Mouse (Mus musculus): ENCODE measurements around the gene Plekhm3. TPM values are rescaled to one million over a fixed set of nuclear protein-coding genes. Genes with fewer than 3 reads are reported as not detected.

Plekhm3 gene
- polyA plus RNA-seq, 1 experiment: 10.5 TPM

- DNase-seq: no peak
- H3K4me3 ChIP-seq (replicated peaks; ENCODE audit: extremely low read depth, low read depth, low read length): no peak overlapping the region
- 78% methylated on average over 6 of the region's 6 CpGs for WGBS
- TF ChIP-seq CTCF (IDR thresholded peaks at IDR 0.05; ENCODE audit: insufficient read depth, low read length): no peak
- TF ChIP-seq POLR2A (IDR thresholded peaks at IDR 0.05; ENCODE audit: borderline replicate concordance, extremely low read depth, low read depth, low read length): no peak
- H3K4me1 ChIP-seq (ENCODE audit: control insufficient read depth, insufficient read depth, low read length): peaks cover 12% of the 10 kb centered on the region
These were observed 159.6 kb downstream of the Plekhm3 start for GRCm38 (mm10) chr1:64796867-64797582.

- Histone ChIP-seq H3K4me3 (replicated peaks; ENCODE audit: extremely low read depth, low read depth, low read length) (no peak overlapping the region), H3K4me1 (ENCODE audit: control insufficient read depth, insufficient read depth, low read length) (peaks cover 15% of the 10 kb centered on the region)
- WGBS: 74% methylated on average over 8 of the region's 8 CpGs
- DNase-seq: no peak
- TF ChIP-seq POLR2A (IDR thresholded peaks at IDR 0.05; ENCODE audit: borderline replicate concordance, extremely low read depth, low read depth, low read length): no peak
- no peak for TF ChIP-seq CTCF (IDR thresholded peaks at IDR 0.05; ENCODE audit: insufficient read depth, low read length)
These were observed 161.2 kb downstream of the Plekhm3 start for GRCm38 (mm10) chr1:64795284-64796040.

GRCm38 (mm10) chr1:64794096-64794495, 162.5 kb downstream of the Plekhm3 start:
- Histone ChIP-seq H3K4me3 (replicated peaks; ENCODE audit: extremely low read depth, low read depth, low read length) (no peak overlapping the region), H3K4me1 (ENCODE audit: control insufficient read depth, insufficient read depth, low read length) (peaks cover 15% of the 10 kb centered on the region)
- 93% methylated on average over 11 of the region's 11 CpGs for WGBS
- TF ChIP-seq CTCF (IDR thresholded peaks at IDR 0.05; ENCODE audit: insufficient read depth, low read length) (no peak), POLR2A (IDR thresholded peaks at IDR 0.05; ENCODE audit: borderline replicate concordance, extremely low read depth, low read depth, low read length) (no peak)
- no peak for DNase-seq

- Histone ChIP-seq H3K4me3 (replicated peaks; ENCODE audit: extremely low read depth, low read depth, low read length) (no peak overlapping the region), H3K4me1 (ENCODE audit: control insufficient read depth, insufficient read depth, low read length) (peaks cover 15% of the 10 kb centered on the region)
- TF ChIP-seq CTCF (IDR thresholded peaks at IDR 0.05; ENCODE audit: insufficient read depth, low read length): no peak
- no peak for TF ChIP-seq POLR2A (IDR thresholded peaks at IDR 0.05; ENCODE audit: borderline replicate concordance, extremely low read depth, low read depth, low read length)
- WGBS: 46% methylated on average over 4 of the region's 4 CpGs
- no peak for DNase-seq
These were observed 163.4 kb downstream of the Plekhm3 start for GRCm38 (mm10) chr1:64793234-64793530.

- no peak for TF ChIP-seq POLR2A (IDR thresholded peaks at IDR 0.05; ENCODE audit: borderline replicate concordance, extremely low read depth, low read depth, low read length)
- no peak for TF ChIP-seq CTCF (IDR thresholded peaks at IDR 0.05; ENCODE audit: insufficient read depth, low read length)
- Histone ChIP-seq H3K4me3 (replicated peaks; ENCODE audit: extremely low read depth, low read depth, low read length) (no peak overlapping the region), H3K4me1 (ENCODE audit: control insufficient read depth, insufficient read depth, low read length) (peaks cover 15% of the 10 kb centered on the region)
- 40% methylated on average over 11 of the region's 11 CpGs for WGBS
- DNase-seq: no peak
These were observed 163.9 kb downstream of the Plekhm3 start for GRCm38 (mm10) chr1:64792521-64793233.

GRCm38 (mm10) chr1:64791826-64792225, 164.8 kb downstream of the Plekhm3 start:
- H3K4me1 ChIP-seq (ENCODE audit: control insufficient read depth, insufficient read depth, low read length): peaks cover 15% of the 10 kb centered on the region
- no peak for DNase-seq
- TF ChIP-seq CTCF (IDR thresholded peaks at IDR 0.05; ENCODE audit: insufficient read depth, low read length) (no peak), POLR2A (IDR thresholded peaks at IDR 0.05; ENCODE audit: borderline replicate concordance, extremely low read depth, low read depth, low read length) (no peak)
- 34% methylated on average over 6 of the region's 6 CpGs for WGBS
- no peak overlapping the region for H3K4me3 ChIP-seq (replicated peaks; ENCODE audit: extremely low read depth, low read depth, low read length)

GRCm38 (mm10) chr1:64790806-64791790, 165.5 kb downstream of the Plekhm3 start:
- no peak overlapping the region for H3K4me3 ChIP-seq (replicated peaks; ENCODE audit: extremely low read depth, low read depth, low read length)
- H3K4me1 ChIP-seq (ENCODE audit: control insufficient read depth, insufficient read depth, low read length): peaks cover 15% of the 10 kb centered on the region
- TF ChIP-seq POLR2A (IDR thresholded peaks at IDR 0.05; ENCODE audit: borderline replicate concordance, extremely low read depth, low read depth, low read length) (no peak), CTCF (IDR thresholded peaks at IDR 0.05; ENCODE audit: insufficient read depth, low read length) (no peak)
- DNase-seq: no peak
- 53% methylated on average over 9 of the region's 9 CpGs for WGBS

- DNase-seq: no peak
- H3K4me1 ChIP-seq (ENCODE audit: control insufficient read depth, insufficient read depth, low read length): peaks cover 10% of the 10 kb centered on the region
- 68% methylated on average over 6 of the region's 6 CpGs for WGBS
- TF ChIP-seq POLR2A (IDR thresholded peaks at IDR 0.05; ENCODE audit: borderline replicate concordance, extremely low read depth, low read depth, low read length) (no peak), CTCF (IDR thresholded peaks at IDR 0.05; ENCODE audit: insufficient read depth, low read length) (no peak)
- H3K4me3 ChIP-seq (replicated peaks; ENCODE audit: extremely low read depth, low read depth, low read length): no peak overlapping the region
These were observed 168.7 kb downstream of the Plekhm3 start for GRCm38 (mm10) chr1:64787701-64788515.

Data from lung, adult 2 months (tissue).